Mouse (Mus musculus) liver, adult 2 months (tissue): ENCODE results near the gene Cfap157.

Experiments used
- CTCF ChIP-seq: fragments of 200-500 bp; IDR thresholded peaks from 2 replicates; pipeline ENCODE4 v1.5.1; 2011; ENCODE audit warnings: low read depth, low read length, control low read depth
- POLR2A ChIP-seq: fragments of 200-500 bp; IDR thresholded peaks from 2 replicates; pipeline ENCODE4 v1.6.1; 2011; ENCODE audit warnings: low read length, control low read depth; ENCODE audit not compliant: insufficient read depth; ENCODE audit errors: extremely low read depth

DNA sequence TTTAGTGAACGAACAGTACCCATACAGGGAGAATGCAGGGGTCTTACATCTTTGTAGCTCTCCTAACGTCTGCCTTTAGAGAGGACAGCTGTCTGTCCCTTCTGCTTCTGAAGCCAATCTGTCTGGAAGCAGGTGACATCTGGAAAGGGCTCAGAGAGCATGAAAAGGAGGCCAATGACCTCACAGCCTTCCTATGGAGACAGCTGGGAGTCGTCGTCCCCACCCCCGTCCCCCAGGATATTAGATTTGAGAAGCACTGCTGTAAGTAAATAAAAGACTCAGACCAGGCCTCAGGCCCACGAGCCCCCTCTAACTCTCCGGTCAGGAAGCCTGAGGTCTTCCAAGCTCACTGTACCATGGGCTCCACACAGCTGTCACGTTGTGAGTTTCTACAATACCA, 40.0 kb upstream of the Cfap157 start:
- TF ChIP-seq CTCF (no peak), POLR2A (no peak)
